Mouse (Mus musculus) 3T3-L1 (cell line): ENCODE measurements around the gene Elk3.
"Not testable (repeated sequence)": the region's sequence is repeated elsewhere in the genome, so short reads cannot be mapped to it uniquely, and the experiment has no call there.

ENCODE experiments used
- DNase-seq: peaks from one replicate; pipeline ENCODE4 v3.0.0-alpha.2; 2015; ENCODE audit warnings: low read depth, low spot score

Gene Elk3

GRCm38 (mm10) chr10:93310721-93311411, at the start of gene Elk3:
TSS of gene Elk3 (minus strand) at chr10:93311135.
- DNase-seq: peak; percentile 70

DNA sequence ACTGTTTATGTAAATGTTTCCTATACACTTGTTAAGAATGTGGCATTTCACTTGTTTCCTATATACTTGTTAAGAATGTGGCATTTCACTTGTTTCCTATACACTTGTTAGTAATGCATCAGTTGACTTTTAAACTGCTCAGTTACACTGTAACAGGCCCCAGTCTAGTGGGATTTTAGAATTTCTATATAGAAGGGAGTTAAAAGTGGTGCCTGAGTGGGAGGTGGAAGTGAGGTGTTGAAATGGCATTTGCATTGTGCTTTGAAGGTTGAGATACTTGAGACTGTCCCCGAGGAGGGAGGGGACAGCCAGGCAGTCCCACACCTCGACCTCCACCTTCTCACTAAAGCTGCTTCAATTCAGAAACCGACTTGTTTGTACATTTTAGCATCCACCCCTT, 49.7 kb upstream of the Elk3 start:
- no peak for DNase-seq

DNA sequence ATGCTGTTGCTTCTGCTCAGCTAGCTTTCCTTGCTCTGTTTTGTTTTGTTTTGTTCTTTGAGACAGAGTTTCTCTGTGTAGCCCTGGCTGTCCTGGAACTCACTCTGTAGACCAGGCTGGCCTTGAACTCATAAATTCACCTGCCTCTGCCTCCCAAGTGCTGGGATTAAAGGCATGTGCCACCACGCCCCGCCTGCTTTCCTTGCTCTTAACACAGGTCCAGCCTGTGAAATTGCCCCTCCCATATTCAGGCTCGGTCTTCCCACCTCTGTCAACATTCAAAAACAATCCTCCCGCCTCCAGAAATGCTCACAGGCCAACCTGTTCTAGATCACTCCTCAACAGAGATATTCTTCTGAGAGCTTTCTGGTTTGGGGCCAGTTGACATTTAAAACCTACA, 49.3 kb upstream of the Elk3 start:
- DNase-seq: not testable (repeated sequence)

GRCm38 (mm10) chr10:93359339-93359863, 48.5 kb upstream of the Elk3 start:
- no peak for DNase-seq

GRCm38 (mm10) chr10:93358878-93359277, 47.9 kb upstream of the Elk3 start:
- DNase-seq: no peak

DNA sequence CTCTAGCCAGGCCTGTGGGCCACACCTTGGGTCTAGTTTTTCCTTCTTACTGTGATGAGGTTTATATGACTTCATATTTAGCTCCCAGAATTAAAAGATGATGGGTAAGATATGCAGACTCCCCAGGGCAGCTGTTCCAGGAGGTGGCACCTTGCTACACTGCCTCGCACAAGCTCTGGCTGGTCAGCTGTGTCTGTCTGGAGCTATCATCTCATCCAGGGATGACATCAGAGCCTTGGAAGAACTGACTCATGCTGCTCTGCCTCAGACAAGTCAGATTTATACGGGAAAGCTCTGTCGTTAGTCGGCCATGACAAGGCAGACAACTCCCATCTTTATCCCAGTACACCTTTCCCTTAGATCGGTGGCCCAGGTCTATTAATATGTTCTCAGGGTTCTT, 46.2 kb upstream of the Elk3 start:
- peak; percentile 83 for DNase-seq

DNA sequence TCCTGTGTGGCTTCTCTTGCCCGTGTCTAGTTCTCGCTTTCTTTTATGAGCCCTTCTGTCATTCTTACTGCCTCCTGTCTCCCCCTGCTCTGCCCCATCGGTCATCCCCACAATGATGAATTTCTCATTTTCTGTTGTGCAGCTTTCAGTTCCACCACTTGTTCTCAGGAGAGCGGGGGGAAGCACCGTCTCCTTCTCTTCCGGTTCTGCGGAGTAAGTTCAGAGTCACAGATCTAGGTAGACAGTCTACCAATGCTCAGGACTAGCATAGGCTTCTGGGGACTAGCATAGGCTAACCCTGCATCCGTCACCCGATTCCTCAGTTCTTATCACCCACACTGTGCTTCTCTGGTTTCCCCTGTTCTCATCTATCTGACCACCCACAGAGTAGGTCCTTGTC, 45.2 kb upstream of the Elk3 start:
- no peak for DNase-seq

DNA sequence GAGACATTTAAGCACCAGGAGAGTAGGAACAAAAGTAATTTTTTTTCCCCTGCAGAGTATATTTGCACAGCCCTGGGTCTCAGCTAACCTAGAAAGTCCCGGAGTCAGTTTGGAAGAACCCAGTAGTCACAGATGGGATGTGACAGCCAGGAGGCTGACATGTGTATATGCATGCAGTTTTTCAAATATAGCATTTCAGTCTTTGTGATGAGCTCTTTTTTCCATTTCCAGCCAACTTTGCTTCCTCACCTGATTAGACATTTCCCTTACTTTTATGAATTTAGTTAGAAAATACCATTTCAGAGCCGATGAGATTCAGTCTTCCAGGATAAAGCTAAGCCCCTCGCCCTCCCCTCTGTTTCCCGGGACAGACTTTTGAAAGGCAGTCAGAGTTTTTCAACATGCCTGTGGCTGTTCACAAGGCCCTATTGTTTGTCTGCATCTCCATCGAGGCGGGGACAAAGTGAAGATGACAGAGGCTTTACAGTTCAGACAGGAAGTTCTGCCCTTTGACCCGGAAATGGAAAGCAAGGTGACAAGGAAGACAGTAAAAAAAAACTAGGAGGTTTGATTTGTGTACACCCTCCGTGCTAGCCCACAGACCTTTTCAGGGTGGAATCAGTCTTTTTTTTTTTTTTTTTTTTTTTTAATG, 44.5 kb upstream of the Elk3 start:
- DNase-seq: no peak

- peak; percentile 34 for DNase-seq
These were observed 42.8 kb upstream of the Elk3 start for GRCm38 (mm10) chr10:93353545-93354326.

- DNase-seq: no peak
These were observed 37.1 kb upstream of the Elk3 start for GRCm38 (mm10) chr10:93347918-93348505.

DNA sequence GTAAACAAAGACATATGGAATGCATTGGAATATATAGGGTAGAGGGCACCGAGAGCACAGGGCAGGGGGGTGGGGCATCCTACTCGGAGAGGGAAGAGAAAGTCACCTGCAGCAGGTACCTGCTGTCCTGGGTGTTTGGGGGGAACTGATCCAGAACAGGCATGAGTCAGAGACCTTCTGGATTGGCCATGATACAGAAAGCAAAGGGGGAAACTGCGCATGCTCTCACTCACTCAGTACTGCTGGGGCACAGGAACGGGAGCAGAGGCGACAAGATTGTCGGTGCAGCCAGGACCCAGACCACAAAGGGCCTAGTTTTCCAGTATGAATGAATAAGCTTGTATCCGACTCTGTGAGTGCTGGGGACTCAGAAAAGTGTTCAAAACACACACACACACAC, 36.5 kb upstream of the Elk3 start:
- DNase-seq: no peak

- DNase-seq: no peak
These were observed 35.4 kb upstream of the Elk3 start for GRCm38 (mm10) chr10:93346208-93346936.

- no peak for DNase-seq
These were observed 34.6 kb upstream of the Elk3 start for GRCm38 (mm10) chr10:93345497-93345896.

DNA sequence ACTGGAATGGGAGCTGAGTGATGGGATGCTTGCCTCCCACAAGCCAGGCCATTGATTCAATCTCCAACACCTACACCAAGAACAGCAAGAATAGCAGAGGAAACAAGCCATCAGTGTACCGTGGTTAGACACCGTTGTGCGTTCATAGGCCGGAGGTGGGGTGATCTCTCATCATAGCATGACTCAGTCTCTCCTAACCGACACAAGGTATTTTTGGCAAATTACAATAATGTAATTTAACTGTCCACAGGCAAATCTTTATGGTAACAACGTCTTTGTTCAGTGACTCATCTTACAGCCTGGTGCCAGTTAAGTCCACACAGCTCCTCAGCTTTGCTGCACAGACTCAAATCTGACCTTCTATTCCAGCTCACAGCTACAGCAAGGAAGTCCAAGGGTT, 32.5 kb upstream of the Elk3 start:
- peak; percentile 85 for DNase-seq

- DNase-seq: peak; percentile 58
These were observed 32.1 kb upstream of the Elk3 start for GRCm38 (mm10) chr10:93342986-93343385.

- DNase-seq: peak; percentile 47
These were observed 27.6 kb upstream of the Elk3 start for GRCm38 (mm10) chr10:93338526-93338925.

DNA sequence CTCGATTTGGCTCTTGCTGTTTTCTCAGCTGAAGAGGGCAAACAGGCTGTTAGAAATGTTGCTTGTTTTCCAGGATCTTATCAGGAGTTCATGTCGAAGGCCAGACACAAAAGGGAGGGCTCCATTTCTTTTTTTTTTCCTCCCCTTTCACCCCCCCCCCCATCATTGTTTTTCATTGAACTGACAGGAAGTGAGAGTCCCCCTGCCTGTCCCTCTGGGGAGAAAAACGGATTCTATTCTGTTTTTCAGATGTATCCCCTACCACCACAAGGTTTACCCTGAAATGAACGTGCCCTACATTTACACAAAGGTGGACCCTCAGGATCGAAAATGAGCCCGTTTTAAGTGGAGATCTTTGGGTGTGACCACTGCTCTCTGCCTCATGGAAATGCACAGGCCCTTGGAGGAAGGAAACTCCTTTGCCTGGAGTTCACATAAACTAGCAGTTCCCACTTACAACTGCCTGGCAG, 25.6 kb upstream of the Elk3 start:
- no peak for DNase-seq

DNA sequence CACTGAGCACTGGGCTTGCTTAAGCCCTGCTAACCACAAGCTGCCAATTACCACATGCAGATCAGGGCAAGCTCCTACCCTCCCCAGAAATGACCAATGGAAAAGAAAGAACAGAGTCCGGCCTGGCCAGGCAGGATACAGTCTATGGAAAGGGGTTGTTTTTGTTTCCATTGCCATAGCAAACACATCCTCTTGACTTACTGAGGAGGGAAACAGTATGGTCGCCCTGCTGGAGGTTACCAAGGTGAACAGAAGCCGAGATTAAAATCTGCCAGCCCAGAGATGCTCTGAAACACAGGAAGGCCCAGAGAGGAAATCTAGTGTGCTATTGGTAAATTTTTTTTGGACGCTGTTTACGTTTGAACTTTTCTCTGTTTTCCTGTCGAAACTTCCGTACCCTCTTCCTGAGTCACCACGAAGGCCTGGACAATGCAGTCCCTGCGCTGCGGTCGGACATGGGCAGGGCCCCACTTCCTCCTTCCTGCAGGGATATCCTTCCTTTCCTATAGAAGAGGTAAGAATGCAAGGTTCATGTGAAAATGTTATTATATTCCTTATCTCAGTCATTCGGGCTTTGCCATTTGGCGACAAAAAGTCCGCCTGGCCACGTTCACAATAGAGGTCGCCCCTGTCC, 25.0 kb upstream of the Elk3 start:
- DNase-seq: no peak

- no peak for DNase-seq
These were observed 24.1 kb upstream of the Elk3 start for GRCm38 (mm10) chr10:93335001-93335400.

DNA sequence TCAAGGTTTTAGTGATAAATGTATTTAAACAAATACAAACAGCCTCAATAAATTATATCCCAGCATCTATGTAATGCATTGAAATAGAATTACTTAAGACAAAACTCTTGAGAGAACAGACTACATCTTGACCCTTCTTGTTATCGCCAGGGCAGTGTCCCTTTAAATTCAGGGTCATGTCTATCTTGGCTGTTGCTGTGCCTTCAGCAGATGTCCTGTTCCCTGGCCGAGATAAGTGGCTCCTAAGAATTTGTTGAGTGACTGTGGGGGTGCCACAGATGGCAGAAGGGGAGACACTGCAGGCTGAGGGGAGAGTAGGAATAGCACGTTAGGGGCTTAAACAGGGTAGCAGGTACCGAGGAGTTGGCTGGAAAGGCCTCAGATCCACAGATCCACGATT, 22.3 kb upstream of the Elk3 start:
- no peak for DNase-seq
